Mouse (Mus musculus) heart, postnatal 25 days (tissue): ENCODE measurements around the gene Samd9l. TPM values are rescaled to one million over a fixed set of nuclear protein-coding genes. Genes with fewer than 3 reads are reported as not detected.
"Not testable (repeated sequence)": the region's sequence is repeated elsewhere in the genome, so short reads cannot be mapped to it uniquely, and the experiment has no call there.

Source experiments
- DNase-seq: peaks from one replicate; pipeline ENCODE4 v3.0.0; 2022; ENCODE audit warnings: low spot score
- intact Hi-C: fragments of 180-260 bp; cut with DNase I; formaldehyde crosslinking; loops from one replicate; pipeline ENCODE4 v1.15.1; 2025
- total RNA-seq, 2 experiments: library from RNA; stranded (reverse); gene quantifications; 2 replicates each; pipeline ENCODE4 v1.2.3; 2021

Samd9l gene
- total RNA-seq: 1 to 10 TPM; 8.8 to 9.0 TPM

DNA sequence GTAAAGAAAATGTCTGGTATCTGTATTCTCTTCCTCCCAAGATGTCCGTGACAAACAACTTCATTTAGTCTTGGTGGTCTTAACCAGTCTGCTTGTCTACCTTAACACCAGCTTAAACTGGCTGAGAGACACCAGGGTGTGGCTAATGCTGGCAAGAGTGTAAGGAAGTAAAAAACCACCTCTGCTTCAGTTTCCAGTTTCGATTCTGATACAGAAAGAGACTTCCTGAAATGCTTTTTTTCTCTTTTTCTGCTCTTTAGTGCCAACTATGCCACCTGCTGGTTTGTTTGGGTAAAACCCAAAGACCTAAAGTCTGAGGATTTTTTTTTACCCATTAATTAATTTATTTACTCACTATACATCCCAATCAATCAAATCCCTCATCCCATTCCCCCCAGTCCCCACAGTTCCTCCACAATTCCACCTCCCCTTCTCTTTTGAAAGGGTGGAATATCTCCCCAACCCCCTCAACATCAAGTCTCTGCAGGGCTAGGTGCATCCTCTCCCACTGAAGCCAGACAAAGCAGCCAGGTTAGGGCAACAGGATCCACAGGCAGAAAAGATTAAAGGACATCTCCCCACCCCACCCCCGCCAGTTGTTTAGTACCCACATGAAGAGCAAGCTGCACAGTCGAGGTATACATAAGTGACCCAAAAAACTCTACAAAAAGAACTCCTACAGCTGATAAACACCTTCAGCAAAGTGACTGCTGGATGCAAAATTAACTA, at the start of gene Samd9l:
TSS of gene Samd9l (minus strand) at position 233 of the 729 bp plus-strand sequence.
- intact Hi-C loops: not testable (repeated sequence)
- DNase-seq: peak; percentile 41

DNA sequence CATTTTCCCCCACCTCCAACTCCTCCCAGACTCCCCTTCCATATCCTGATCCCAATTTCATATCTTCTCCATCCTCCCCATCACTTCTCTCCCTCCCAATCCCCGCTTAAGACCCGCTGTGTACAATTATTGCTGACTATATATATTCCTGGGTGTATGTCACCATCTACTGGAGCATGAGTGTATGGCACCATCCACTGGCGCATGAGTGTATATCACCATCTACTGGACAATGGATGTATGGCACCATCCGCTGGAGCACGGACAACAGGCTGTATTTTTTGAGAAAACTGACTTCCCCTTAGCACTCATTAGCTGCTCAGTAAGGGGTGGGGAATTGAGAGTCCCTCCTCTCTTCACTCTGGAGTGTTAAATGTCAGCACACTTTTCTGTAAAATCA, 48.0 kb upstream of the Samd9l start:
- DNase-seq: peak; percentile 20
- intact Hi-C loops: no loop called here

DNA sequence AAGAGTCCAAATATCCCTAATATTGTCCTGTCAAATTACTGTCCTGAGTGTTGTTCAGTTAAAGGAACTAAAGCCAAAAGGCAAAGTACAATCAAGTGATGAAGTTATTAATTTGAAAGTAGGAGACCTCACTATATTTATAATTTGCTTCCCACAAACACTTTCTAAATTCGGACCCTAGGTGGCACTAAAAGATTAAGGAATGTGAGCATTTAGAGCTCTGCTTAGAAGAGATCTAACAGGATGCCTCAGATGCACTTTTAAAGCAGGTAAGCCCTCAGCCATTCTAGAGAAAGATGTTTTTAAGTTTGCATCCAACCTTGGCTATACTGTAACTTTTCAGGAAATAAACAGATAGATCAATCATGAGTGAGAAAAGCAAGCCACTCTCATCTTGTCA, 44.5 kb upstream of the Samd9l start:
- no peak for DNase-seq
- intact Hi-C loops: no loop called here

DNA sequence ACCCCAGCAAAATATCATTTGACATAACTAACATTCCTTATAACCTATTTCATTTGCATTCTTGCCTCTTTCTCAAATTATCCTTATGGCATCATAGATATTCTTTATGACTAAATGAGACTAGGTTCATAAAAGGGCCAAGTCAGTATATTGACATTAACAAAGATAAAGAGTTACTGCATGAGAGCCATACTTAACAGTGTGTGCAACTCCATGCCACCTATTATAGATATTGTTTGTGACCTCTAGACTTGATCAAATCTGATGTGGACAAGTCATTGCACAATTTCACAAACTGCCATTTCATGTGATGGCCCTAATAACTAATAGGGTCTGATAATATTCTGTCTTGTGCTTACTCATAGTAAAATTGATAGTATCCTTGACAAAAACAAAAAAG, 36.7 kb upstream of the Samd9l start:
- no peak for DNase-seq
- intact Hi-C loops: no loop called here

DNA sequence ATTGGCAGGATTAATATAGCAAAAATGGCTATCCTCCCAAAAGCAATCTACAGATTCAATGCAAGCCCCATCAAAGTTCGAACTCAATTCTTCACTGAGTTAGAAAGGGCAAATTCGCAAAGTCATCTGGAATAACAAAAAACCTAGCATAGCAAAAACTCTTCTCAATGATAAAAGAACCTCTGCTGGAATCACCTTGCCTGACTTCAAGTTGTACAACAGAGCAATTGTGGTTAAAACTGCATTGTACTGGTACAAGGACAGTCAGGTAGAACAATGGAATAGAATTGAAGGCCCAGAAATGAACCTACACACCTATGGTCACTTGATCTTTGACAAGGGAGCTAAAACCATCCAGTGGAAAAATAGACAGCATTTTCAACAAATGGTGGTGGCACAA, 31.6 kb upstream of the Samd9l start:
- intact Hi-C loops, DNase-seq: not testable (repeated sequence)

DNA sequence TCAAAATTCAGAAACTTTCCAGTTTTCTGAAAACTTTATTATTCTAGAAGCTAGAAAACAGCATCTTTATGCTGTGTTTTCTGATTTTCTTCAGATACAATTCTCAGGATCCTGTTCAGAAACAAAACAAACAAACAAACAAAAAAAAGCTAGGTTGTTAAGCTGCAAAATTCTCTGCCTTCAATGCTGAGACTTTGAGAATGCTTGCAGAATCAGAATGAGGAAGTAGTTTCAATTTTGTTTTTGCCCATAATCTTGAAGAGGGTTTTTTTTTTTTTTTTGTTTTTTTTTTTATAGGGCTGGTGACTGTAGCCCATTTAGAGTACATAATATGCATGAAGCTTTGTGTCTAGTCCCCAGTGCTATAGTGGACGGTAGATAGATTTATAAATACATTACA, 27.7 kb upstream of the Samd9l start:
- DNase-seq: no peak
- intact Hi-C loops: loop anchor here (1.0 kb wide), 1 partner anchor 38 kb away; no protein-coding TSS in a partner anchor

DNA sequence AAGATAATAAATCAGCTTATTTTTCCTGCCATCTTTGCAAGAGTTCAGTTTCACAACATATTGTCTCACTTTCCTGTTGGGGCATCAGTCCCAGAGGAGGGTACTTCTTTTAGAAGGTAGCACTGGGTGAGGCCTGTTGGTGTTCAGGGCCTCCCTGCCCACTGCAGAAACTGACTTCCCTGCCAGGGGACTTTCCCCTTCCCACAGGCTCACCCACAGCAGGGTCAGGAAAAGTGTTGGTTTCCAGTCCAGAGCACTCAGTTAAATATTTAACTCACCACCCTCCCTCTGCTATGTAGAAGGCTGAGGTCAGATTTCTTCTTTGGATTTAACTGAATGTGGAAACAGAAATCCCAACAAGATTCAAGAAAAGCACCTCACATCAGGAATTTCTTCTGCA, 26.0 kb upstream of the Samd9l start:
- intact Hi-C loops, DNase-seq: not testable (repeated sequence)

DNA sequence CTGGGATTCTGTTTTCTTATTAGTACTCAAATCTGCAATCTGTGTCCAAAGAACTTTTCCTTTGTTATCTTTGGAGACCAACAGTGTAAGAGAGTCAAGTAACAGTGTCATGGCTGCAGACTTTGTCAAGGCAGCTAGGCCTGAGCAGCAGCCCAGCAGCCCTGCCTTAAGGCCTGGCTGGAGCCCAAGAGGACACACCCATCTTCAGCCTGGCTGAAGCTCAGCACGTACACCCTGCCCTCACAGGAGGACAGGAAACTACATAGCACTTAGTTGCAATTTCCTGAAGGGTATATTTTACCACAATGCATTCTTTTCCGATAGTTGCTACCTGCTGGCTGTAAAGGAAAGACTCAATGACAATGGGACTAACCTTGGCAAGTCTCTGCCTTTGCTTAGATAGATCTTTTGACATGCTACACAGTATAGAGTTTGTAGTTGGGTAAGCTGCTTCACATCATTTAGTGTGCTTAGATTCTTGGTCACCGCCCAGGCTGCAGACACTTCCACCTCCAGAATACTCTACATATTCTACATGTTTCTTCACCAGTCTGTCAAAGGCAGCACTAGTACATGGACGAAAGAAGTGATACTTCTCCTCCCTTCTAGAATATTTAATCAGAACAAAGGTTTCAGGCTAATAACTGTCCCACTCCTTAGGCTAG, 25.4 kb upstream of the Samd9l start:
- intact Hi-C loops: not testable (repeated sequence)
- DNase-seq: peak; percentile 20

DNA sequence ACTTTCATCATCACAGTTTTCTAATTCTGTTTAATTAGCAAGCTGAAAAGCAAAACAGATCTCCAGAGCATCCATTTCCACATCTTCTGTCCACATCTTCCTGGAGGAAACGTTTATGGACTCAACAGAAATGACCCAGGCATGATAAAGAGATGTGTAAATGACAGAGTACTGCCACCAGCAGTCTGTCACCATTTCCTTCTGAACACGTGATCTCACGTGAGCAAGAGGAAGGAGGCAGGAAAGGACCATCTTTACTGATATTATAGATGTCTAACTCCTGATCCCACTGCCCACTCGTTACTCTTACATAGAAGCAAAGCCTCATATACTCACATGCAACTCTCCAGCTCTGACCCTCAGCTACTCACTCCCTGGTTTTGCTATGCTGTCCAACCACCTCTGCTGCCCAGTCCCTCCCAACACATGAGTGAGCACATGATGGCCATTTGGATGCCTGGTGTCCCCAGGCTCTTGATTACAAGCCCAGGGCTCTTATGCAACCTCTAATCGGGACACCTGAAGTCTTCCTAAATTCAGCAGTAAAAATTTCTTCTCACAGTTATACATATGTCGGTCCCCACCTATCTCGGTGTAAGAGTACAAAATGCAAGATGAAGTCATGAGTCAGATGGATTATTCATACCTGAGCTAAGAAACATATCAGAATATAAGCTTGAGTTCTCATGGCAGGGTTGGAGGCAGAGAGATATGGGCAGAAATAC, 2.0 kb downstream of the Samd9l start:
- intact Hi-C loops: loop anchor here (2.0 kb wide), 1 partner anchor 55 kb away; no protein-coding TSS in a partner anchor
- DNase-seq: not testable (repeated sequence)

DNA sequence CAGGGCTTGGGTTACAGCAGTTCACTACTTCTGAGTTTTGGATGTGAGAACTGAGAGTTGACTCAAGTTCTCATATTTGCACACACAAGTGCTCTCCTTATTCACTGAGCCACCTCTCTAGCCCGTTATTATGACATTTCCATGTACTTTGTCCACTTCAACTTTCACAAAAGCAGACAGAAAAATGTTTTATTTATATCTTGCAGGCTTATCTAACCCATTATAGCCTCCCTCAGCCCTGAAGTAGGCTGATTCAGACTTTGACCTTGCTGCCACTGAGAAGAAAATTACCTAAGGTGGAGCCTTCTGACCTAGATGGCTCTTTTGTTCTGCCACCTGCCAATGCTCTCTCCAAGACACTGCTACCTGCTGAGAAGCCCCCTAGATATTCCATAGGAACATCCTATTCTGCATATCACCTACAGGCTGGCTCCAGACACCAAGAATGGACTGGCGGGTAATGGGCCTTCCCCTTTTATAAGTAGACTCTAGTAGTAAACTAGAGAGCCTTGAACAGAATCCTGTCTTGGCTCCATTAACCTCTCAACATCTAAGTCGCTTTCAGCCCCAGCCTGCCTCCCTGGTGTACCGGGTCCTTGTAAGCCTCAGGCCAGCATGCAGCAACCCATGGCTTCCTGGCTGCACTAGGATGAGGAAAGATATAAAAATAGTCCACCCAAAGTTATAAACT, 3.3 kb downstream of the Samd9l start:
- DNase-seq: not testable (repeated sequence)
- intact Hi-C loops: loop anchor here (2.0 kb wide), 1 partner anchor 53 kb away; no protein-coding TSS in a partner anchor

DNA sequence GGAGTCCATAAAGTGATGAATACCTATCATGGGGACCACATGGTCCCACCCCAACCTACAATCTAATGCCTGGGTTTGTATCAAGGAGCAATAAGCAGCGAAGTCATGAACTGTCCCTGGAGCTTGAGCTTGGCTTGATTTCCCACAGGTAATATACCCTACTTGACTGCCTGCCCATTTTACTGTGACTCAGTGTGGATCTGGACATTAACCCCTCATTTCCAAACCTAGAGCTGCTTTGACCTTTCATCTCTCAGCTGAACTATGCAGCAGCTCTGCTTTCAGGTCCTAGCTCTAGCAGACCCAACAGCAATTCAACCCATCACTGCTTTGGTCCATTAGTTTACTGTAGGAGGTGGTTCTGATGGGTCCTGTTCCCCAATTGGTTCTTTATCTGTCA, 9.4 kb downstream of the Samd9l start:
- DNase-seq: no peak
- intact Hi-C loops: loop anchor here (1.0 kb wide), 1 partner anchor 37 kb away; no protein-coding TSS in a partner anchor

DNA sequence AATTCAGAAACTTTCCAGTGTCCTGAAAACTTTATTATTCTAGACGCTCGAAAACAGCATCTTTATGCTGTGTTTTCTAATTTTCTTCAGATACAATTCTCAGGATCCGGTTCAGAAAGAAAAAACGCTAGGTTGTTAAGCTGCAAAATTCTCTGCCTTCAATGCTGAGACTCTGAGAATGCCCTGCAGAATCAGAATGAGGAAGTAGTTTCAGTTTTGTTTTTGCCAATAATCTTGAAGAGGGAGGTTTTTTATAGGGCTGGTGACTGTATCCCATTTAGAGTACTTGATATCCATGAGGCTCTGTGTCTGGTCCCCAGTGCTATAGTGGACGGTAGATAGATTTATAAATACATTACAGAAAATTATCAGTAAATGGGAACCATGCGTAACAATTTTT, 12.8 kb downstream of the Samd9l start:
- intact Hi-C loops: no loop called here
- no peak for DNase-seq

DNA sequence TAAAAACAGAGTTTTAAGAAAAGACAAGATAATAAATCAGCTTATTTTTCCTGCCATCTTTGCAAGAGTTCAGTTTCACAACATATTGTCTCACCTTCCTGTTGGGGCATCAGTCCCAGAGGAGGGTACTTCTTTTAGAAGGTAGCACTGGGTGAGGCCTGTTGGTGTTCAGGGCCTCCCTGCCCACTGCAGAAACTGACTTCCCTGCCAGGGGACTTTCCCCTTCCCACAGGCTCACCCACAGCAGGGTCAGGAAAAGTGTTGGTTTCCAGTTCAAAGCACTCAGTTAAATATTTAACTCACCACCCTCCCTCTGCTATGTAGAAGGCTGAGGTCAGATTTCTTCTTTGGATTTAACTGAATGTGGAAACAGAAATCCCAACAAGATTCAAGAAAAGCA, 14.6 kb downstream of the Samd9l start:
- DNase-seq, intact Hi-C loops: not testable (repeated sequence)

DNA sequence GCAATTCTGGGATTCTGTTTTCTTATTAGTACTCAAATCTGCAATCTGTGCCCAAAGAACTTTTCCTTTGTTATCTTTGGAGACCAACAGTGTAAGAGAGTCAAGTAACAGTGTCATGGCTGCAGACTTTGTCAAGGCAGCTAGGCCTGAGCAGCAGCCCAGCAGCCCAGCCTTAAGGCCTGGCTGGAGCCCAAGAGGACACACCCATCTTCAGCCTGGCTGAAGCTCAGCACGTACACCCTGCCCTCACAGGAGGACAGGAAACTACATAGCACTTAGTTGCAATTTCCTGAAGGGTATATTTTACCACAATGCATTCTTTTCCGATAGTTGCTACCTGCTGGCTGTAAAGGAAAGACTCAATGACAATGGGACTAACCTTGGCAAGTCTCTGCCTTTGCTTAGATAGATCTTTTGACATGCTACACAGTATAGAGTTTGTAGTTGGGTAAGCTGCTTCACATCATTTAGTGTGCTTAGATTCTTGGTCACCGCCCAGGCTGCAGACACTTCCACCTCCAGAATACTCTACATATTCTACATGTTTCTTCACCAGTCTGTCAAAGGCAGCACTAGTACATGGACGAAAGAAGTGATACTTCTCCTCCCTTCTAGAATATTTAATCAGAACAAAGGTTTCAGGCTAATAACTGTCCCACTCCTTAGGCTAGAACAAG, 15.1 kb downstream of the Samd9l start:
- not testable (repeated sequence) for DNase-seq

DNA sequence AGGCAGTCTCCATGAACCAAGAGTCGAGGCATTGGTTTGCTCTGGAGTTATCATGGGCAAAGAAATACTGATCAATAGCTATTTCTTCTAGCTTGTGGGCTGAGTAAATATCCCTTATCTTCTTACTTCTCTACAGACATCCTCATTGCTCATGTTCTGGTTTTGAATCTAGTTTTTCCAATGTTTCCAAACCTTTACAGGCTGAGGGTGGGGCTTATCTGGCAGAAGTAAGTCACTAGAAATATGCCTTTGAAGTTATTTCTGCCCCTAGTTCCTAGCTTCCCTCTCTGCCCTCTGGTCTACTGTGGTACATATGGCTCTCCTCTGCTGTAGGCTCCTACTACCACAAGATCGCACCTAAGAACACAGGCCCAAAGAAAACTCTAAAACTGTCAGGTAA, 20.2 kb downstream of the Samd9l start:
- intact Hi-C loops: no loop called here
- DNase-seq: no peak

More for the DNA sequence above, 15.1 kb downstream of the Samd9l start:
- intact Hi-C loops: not testable (repeated sequence)

DNA sequence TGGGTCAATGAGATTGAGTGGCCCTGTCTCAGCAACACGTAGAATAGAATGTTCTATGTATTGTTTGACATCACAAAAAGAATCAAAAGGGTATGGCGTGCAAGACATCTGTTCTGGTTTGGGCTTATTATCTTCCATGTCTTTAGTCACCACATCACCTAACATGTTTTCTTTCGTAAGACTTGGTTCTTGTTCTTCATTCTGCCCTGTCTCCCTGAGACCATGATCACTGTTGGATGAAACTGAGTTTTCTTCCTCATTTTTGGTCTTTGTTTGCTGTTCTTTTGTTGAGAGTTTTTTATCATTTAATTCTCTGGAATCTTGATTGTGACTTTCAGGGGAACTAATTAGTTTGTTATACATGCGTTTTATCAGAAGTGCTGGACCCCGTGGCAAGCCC, 22.7 kb downstream of the Samd9l start:
- no peak for DNase-seq
- intact Hi-C loops: no loop called here

DNA sequence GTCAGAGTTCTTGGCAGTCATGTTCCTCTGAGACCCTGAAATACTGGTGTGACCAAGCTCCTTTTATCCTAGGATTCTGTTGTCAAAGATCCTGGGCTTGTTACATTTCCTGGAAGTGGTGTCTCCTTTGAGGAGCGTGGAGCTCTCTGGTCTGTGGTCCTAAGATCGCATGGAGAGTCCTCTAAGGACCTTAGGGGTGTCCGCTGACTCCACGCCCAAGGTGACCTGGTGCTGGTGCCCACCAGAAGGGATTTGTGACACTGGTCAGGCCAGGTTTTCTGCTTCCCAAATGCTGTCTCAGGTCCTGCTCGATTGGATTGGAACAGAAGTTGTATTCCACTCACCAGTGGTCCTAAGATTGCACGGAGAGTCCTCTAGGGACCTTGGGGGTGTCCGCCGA, 29.8 kb downstream of the Samd9l start:
- no peak for DNase-seq
- intact Hi-C loops: no loop called here

DNA sequence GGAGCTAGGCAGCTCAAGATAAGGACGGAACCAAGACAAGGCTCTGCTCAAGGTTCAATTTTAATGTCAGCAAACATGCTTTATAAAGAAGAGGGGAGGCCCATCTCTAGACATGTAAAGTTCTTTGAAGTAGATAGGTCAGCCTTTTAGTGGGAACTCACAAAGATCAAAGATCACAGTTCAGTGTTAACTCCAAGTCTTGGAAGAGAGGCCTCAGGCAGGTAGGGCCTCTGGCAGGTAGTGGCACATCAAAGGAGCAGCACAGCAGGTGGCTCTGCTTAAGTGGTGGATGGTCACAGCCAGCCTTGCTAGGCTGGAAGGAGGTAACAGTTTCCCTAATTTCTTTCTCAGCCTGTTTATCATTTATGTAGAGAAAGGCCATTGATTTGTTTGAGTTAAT, 33.8 kb downstream of the Samd9l start:
- DNase-seq, intact Hi-C loops: not testable (repeated sequence)

DNA sequence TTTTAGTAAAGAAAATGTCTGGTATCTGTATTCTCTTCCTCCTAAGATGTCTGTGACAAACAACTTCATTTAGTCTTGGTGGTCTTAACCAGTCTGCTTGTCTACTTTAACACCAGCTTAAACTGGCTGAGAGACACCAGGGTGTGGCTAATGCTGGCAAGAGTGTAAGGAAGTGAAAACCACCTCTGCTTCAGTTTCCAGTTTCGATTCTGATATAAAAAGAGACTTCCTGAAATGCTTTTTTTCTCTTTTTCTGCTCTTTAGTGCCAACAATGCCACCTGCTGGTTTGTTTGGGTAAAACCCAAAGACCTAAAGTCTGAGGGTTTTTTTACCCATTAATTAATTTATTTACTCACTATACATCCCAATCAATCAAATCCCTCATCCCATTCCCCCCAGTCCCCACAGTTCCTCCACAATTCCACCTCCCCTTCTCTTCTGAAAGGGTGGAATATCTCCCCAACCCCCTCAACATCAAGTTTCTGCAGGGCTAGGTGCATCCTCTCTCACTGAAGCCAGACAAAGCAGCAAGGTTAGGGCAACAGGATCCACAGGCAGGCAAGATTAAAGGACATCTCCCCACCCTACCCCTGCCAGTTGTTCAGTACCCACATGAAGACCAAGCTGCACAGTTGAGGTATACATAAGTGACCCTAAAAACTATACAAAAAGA, 53.3 kb downstream of the Samd9l start:
- intact Hi-C loops: not testable (repeated sequence)
- peak; percentile 17 for DNase-seq
